Mouse (Mus musculus) NIH3T3 (cell line): ENCODE data around the gene Gm10097.

Experiments used
- DNase-seq: peaks from one replicate; pipeline ENCODE4 v3.0.0-alpha.2; 2012; ENCODE audit warnings: low read depth

The Gm10097 gene

GRCm38 (mm10) chr10:5083716-5084115 is 14.7 kb downstream of the Gm10097 start:
- DNase-seq, result no peak

DNA sequence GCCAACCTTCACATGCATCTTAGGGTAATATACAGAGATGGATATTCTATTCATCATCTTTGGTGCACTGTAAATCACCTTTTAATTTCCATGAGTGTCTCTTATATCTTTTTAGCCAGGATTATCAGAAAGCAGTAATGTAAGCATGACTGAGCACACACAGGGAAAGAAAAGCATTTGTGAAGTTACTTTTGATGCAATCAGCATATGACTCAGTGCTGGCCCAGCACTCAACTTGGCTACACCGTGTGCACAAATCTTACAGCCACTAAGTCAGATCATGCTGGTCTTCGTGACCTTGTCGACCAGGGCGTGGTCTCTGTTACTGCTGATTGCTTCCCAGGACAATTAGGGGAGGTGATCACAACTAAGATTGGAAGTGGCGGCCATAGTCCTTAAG is 16.8 kb downstream of the Gm10097 start:
- DNase-seq, result peak; percentile 83

GRCm38 (mm10) chr10:5086329-5086728 is 17.3 kb downstream of the Gm10097 start:
- DNase-seq, result peak; percentile 79

- DNase-seq, result no peak
These were observed 18.3 kb downstream of the Gm10097 start for GRCm38 (mm10) chr10:5087336-5087735.

DNA sequence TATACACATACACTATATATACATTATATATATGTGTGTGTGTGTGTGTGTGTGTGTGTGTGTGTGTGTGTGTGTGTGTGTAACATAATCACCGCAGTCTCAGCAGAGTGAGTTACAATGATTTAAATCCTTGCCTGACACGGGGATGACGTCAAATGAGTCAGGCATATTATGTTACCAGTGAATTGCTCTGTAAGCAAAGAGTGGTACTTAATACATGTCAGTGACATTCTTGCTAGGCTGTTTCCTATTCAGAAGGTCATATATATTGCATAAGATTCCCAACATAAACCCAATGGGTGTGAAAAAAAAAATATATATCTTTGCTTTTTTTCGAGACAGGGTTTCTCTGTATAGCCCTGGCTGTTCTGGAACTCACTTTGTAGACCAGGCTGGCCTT is 20.1 kb downstream of the Gm10097 start:
- DNase-seq, result peak; percentile 83

DNA sequence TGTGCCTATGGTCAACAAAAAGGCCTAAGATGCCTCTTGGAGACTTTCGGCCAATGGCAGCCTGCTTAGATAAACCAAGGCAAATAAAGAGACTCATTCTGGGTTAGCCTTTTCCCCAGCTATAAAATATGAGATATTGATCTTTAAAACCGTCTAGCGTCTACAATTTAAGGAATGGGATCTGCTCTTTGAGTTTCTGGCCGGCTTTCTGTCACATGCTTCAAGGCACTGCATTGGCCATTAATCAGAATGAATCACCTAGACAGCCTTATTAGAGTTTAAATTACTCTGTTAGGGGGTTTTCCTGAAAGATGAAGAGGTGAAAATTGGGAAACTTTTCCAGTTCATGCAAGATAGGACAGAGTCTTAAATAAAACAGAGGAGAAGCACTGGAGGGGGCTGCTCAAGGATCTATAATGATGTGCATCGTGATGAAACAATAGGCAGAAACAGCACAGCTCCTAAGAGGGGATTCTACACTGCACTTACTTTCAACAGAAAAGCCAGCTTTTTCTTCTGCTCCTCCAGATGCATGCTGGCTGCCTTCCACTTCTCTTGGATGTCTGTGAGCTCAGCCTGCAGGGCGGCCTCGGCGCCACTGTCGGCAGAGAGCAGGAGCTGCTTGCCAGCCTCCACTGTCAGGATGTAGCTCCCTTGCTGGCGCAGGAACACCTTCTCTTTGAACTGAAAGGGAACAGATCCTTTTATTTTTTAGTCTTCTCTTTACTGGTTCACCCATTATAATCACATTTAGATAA is 28.2 kb downstream of the Gm10097 start:
- peak; percentile 61 for DNase-seq

GRCm38 (mm10) chr10:5097754-5098137 is 28.8 kb downstream of the Gm10097 start:
- no peak for DNase-seq

GRCm38 (mm10) chr10:5110773-5111172 is 41.8 kb downstream of the Gm10097 start:
- peak; percentile 64 for DNase-seq

GRCm38 (mm10) chr10:5116155-5116554 is 47.2 kb downstream of the Gm10097 start:
- DNase-seq, result no peak

- DNase-seq, result no peak
These were observed 47.7 kb downstream of the Gm10097 start for GRCm38 (mm10) chr10:5116720-5117119.
